Mouse (Mus musculus): ENCODE measurements around the gene Rad1. TPM values are rescaled to one million over a fixed set of nuclear protein-coding genes. Genes with fewer than 3 reads are reported as not detected.

The Rad1 gene
- polyA plus RNA-seq, 2 experiments, result 6.0 to 14.6 TPM

DNA sequence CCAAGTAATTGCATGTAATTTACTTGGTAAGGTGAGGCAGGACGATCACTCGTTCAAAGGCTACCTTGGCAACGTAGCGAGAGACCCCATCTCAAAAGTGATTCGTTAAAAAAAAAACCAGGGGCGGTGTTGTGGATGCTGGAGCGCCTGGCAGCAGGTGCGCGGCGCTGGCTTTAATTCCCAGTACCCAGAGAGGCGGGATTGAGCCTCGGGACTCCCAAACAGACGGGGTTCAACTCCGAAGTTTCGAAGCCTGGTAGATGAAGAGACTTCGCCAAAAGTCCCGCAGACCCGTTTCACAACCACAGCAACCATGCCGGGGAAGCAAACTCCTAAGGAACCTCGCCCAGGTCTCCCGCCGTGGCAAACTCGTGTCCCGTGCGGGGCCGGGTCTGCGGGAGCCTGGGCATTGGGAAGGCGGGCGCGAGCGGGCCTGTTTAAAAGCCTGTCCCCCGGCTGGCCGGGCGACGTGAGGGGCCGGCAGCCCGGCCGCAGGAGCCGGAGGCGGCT is 16.1 kb upstream of the Rad1 start:
- peak overlapping the region; percentile 98 for H3K4me2 ChIP-seq (ENCODE audit: low read depth)
- peak overlapping the region; percentile 87 for H3K9ac ChIP-seq (replicated peaks)
- peak overlapping the region; percentile 72 to 84 for H3K4me3 ChIP-seq (ENCODE audit: insufficient read depth in 1 of 2, low read depth in 2 of 2, low read length in 2 of 2)
- no peaks in the 10 kb centered on the region for H3K9me3 ChIP-seq (ENCODE audit: control insufficient read depth, low read length)
- DNase-seq (ENCODE audit: low read depth in 3 of 3, low spot score in 3 of 3) (no peak), ATAC-seq (ENCODE audit: insufficient read depth) (peak; percentile 4; the same call in 1 of the 2 replicates)
- H3K27me3 ChIP-seq (ENCODE audit: control insufficient read depth, insufficient read depth, low read length), result no peaks in the 10 kb centered on the region
- TF ChIP-seq CTCF (IDR thresholded peaks at IDR 0.05; ENCODE audit: low read depth), result no peak
- no peak for TF ChIP-seq EP300 (IDR thresholded peaks at IDR 0.05; ENCODE audit: low read depth)
- peaks cover 2 to 7% of the 10 kb centered on the region in 2 experiments; a peak in 2 of 4 replicates for H3K4me1 ChIP-seq (replicated peaks; ENCODE audit: control insufficient read depth in 2 of 2, insufficient read depth in 2 of 2, low read length in 1 of 2)
- H3K36me3 ChIP-seq (replicated peaks; ENCODE audit: control insufficient read depth, insufficient read depth, low read depth), result no peaks in the 10 kb centered on the region
- under 1% methylated on average over 39 of the region's 40 CpGs for WGBS (ENCODE audit: insufficient replicate concordance)
- H3K27ac ChIP-seq, result peak overlapping the region; percentile 25; the same call in 1 of the 2 replicates

DNA sequence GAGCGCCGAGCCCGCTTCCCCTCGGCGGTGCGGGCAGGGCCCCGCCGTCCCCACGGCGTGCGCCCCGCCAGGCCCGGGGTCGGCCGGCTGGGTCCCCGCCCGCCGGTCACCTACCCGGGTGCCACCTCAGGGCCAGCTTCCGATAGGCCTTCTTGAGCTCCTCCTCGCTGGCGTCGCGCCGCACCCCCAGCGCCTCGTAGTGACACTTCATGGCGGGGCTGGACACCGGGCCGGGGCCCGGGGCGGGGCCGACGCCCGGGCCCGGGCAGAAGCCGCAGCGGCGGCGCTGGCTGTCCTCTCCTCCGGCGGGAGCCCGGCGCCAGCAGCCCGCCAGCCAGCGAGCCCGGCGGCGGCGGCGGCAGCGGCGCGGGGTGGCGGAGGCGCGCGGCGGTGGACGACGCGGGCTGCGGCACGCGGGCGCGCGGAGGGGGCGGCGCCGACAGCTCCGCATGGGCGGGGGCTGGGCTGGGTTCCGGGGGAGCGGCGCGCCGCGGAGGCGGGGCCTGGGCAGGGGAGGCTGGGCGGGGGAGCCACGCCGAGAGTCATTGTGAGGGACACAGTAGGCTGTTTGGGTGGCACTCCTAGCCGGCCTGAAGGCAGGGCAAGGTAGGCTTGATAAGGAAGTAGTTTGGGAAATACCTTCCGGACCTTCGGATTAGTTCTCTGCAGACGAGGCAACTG is 15.5 kb upstream of the Rad1 start, which contains the start of gene Dnajc21:
Gene Dnajc21, minus strand, starts transcription at position 366 of the 681 bp plus-strand sequence.
- 1% methylated on average over 65 of the region's 87 CpGs for WGBS (ENCODE audit: insufficient replicate concordance)

DNA sequence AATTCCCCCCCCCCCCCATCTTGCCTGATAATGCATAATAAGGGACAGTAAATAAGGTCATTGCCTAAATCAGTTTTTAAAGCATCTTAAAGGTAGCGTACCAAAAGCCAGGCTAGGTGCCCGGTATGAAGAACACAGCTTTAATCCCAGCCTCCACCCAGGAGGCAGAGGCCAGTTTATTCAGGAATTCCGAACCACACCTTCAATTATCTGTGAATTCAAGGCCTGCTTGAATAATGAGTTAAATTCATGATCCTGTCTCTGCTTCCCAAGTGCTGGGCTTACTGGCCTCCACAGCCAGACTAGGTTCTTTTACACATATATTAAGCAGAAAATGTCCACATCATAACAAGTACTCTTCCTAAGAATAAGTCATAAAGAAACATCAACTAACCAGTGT is 14.9 kb upstream of the Rad1 start:
- DNase-seq (ENCODE audit: low read depth in 3 of 3, low spot score in 3 of 3) (no peak), ATAC-seq (ENCODE audit: insufficient read depth) (no peak)
- H3K27me3 ChIP-seq (ENCODE audit: control insufficient read depth, insufficient read depth, low read length), result no peaks in the 10 kb centered on the region
- peak overlapping the region in 1 of 2 experiments; percentile 84; a peak in 3 of 4 replicates for H3K4me3 ChIP-seq (ENCODE audit: insufficient read depth in 1 of 2, low read depth in 2 of 2, low read length in 2 of 2)
- 45% methylated on average over 3 of the region's 3 CpGs for WGBS (ENCODE audit: insufficient replicate concordance)
- peak overlapping the region; percentile 98 for H3K4me2 ChIP-seq (ENCODE audit: low read depth)
- peaks cover 4% of the 10 kb centered on the region for H3K36me3 ChIP-seq (replicated peaks; ENCODE audit: control insufficient read depth, insufficient read depth, low read depth)
- no peaks in the 10 kb centered on the region for H3K9me3 ChIP-seq (ENCODE audit: control insufficient read depth, low read length)
- H3K4me1 ChIP-seq (replicated peaks; ENCODE audit: control insufficient read depth in 2 of 2, insufficient read depth in 2 of 2, low read length in 1 of 2), result peaks cover 2 to 7% of the 10 kb centered on the region in 2 experiments; a peak in 2 of 4 replicates
- TF ChIP-seq CTCF (IDR thresholded peaks at IDR 0.05; ENCODE audit: low read depth) (no peak), EP300 (IDR thresholded peaks at IDR 0.05; ENCODE audit: low read depth) (no peak)
- peak overlapping the region; percentile 87 for H3K9ac ChIP-seq (replicated peaks)
- H3K27ac ChIP-seq, result no peak overlapping the region

More for the DNA sequence above, 15.5 kb upstream of the Rad1 start, which contains the start of gene Dnajc21:
- H3K27ac ChIP-seq, result peak within 1 kb of the TSS; percentile 25; the same call in 1 of the 2 replicates
- peak within 1 kb of the TSS; percentile 72 to 84 for H3K4me3 ChIP-seq (ENCODE audit: insufficient read depth in 1 of 2, low read depth in 2 of 2, low read length in 2 of 2)
- H3K9ac ChIP-seq (replicated peaks), result peak within 1 kb of the TSS; percentile 87
- DNase-seq (ENCODE audit: low read depth in 3 of 3, low spot score in 3 of 3) (peak; percentile 65 to 70 (median 69)), ATAC-seq (ENCODE audit: insufficient read depth) (peak; percentile 97)
- H3K4me1 ChIP-seq (replicated peaks; ENCODE audit: control insufficient read depth in 2 of 2, insufficient read depth in 2 of 2, low read length in 1 of 2), result peaks cover 2 to 7% of the 10 kb centered on the region in 2 experiments; a peak in 2 of 4 replicates
- H3K27me3 ChIP-seq (ENCODE audit: control insufficient read depth, insufficient read depth, low read length), result no peaks in the 10 kb centered on the region
- H3K4me2 ChIP-seq (ENCODE audit: low read depth), result peak within 1 kb of the TSS; percentile 98
- H3K36me3 ChIP-seq (replicated peaks; ENCODE audit: control insufficient read depth, insufficient read depth, low read depth), result peaks cover 1% of the 10 kb centered on the region
- TF ChIP-seq CTCF (IDR thresholded peaks at IDR 0.05; ENCODE audit: low read depth), result no peak
- TF ChIP-seq EP300 (IDR thresholded peaks at IDR 0.05; ENCODE audit: low read depth), result no peak
- no peaks in the 10 kb centered on the region for H3K9me3 ChIP-seq (ENCODE audit: control insufficient read depth, low read length)

DNA sequence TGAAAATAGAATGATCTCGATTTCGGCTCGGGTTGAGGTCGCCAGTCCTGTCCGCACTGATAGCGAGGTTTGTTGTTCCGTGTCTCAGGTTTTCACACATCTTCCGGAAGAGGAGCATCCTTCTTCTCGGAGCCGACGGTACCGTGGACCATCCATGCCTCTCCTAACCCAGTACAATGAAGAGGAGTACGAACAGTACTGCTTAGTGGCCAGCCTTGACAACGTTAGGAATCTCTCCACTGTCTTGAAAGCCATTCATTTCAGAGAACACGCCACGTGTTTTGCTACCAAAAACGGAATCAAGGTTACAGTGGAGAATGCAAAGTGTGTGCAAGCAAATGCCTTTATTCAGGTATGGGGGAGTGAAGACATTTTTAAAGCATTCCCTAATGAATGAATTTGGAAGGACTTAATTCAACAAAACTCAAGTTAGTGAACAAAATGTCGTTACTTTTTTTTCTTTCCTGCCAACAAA is 584 bp downstream of the Rad1 start:
- Histone ChIP-seq H3K9me3 (ENCODE audit: control insufficient read depth, low read length) (no peaks in the 10 kb centered on the region), H3K4me1 (replicated peaks; ENCODE audit: control insufficient read depth in 2 of 2, insufficient read depth in 2 of 2, low read length in 1 of 2) (peaks cover 11 to 12% of the 10 kb centered on the region in 2 experiments), H3K9ac (replicated peaks) (peak overlapping the region; percentile 79), H3K27ac (peak overlapping the region; percentile 55), H3K36me3 (replicated peaks; ENCODE audit: control insufficient read depth, insufficient read depth, low read depth) (peaks cover 17% of the 10 kb centered on the region), H3K27me3 (ENCODE audit: control insufficient read depth, insufficient read depth, low read length) (no peaks in the 10 kb centered on the region), H3K4me2 (ENCODE audit: low read depth) (peak overlapping the region; percentile 88), H3K4me3 (ENCODE audit: insufficient read depth in 1 of 2, low read depth in 2 of 2, low read length in 2 of 2) (peak overlapping the region; percentile 85 to 100)
- DNase-seq (ENCODE audit: low read depth in 3 of 3, low spot score in 3 of 3) (no peak), ATAC-seq (ENCODE audit: insufficient read depth) (peak; percentile 41)
- TF ChIP-seq CTCF (IDR thresholded peaks at IDR 0.05; ENCODE audit: low read depth) (no peak), EP300 (IDR thresholded peaks at IDR 0.05; ENCODE audit: low read depth) (no peak)
- WGBS (ENCODE audit: insufficient replicate concordance), result under 1% methylated on average over 18 of the region's 18 CpGs

DNA sequence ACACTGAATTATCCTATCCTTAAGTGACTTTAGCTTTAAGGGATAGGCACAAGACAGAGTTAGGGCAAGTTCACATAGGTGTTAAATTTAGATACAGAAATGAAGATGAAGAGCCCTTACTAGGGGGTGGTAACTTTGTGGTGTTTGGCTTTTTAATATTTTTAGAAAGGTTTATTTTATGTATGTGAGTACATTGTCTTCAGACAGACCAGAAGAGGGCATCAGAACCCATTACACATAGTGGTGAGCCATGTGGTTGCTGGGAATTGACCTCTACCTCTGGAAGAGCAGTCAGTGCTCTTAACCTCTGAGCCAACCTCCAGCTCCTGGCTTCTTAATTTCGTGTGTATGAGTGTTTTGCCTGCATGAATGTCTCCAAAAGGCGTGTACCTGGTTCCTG is 1.4 kb downstream of the Rad1 start:
- WGBS (ENCODE audit: insufficient replicate concordance), result 25% methylated on average over 2 of the region's 2 CpGs
- Histone ChIP-seq H3K4me1 (replicated peaks; ENCODE audit: control insufficient read depth in 2 of 2, insufficient read depth in 2 of 2, low read length in 1 of 2) (peaks cover 11 to 12% of the 10 kb centered on the region in 2 experiments), H3K4me3 (ENCODE audit: insufficient read depth in 1 of 2, low read depth in 2 of 2, low read length in 2 of 2) (peak overlapping the region; percentile 53 to 85), H3K4me2 (ENCODE audit: low read depth) (peak overlapping the region; percentile 88), H3K9me3 (ENCODE audit: control insufficient read depth, low read length) (no peaks in the 10 kb centered on the region), H3K27me3 (ENCODE audit: control insufficient read depth, insufficient read depth, low read length) (no peaks in the 10 kb centered on the region), H3K36me3 (replicated peaks; ENCODE audit: control insufficient read depth, insufficient read depth, low read depth) (peaks cover 15% of the 10 kb centered on the region), H3K27ac (no peak overlapping the region), H3K9ac (replicated peaks) (peak overlapping the region; percentile 45)
- TF ChIP-seq EP300 (IDR thresholded peaks at IDR 0.05; ENCODE audit: low read depth) (no peak), CTCF (IDR thresholded peaks at IDR 0.05; ENCODE audit: low read depth) (peak; percentile 30; the same call in 1 of the 2 replicates)
- ATAC-seq (ENCODE audit: insufficient read depth) (no peak), DNase-seq (ENCODE audit: low read depth in 3 of 3, low spot score in 3 of 3) (no peak)
